Mouse (Mus musculus): Measurements from ENCODE around the gene Olfr395.
"Not testable (repeated sequence)": the region's sequence is repeated elsewhere in the genome, so short reads cannot be mapped to it uniquely, and the experiment has no call there.

The Olfr395 gene

DNA sequence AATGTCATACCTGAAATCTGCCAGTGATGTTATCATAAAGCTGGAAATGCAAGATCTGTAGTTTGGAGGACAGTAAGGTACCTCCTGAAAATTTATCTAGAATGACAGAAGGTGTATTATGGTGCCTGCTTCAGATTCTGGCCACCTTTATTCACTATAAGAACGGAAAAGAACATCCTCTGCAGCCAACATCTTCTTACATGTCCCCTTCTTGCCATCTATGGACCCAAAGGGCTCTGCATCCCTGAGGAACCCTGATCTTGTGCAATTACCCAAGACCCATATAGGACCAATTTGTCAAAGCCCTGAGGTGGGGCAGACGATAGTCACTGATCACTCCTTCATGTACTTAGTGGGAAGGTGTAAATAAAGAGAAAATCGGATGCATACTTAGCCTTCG lies at the start of gene Olfr395:
TSS of gene Olfr395 (minus strand) at position 101 of the 400 bp plus-strand sequence.
- not testable (repeated sequence) for DNase-seq (ENCODE audit: low spot score)

- no peak for DNase-seq (ENCODE audit: low spot score)
Observed at GRCm38 (mm10) chr11:73936377-73936776, 27.3 kb upstream of the Olfr395 start, which contains the start of gene Olfr23. Olfr23 (plus strand) TSS chr11:73936677.

GRCm38 (mm10) chr11:73890671-73891070 lies 18.4 kb downstream of the Olfr395 start, which contains the start of gene Olfr394:
Olfr394 (minus strand) TSS chr11:73890771.
- DNase-seq (ENCODE audit: low spot score), result no peak

All from c-Kit-positive CD71-positive TER-119-positive erythroid progenitor cells, embryonic 14.5 days (primary cell).